Comparison of ENCODE assay signal across 7 mouse cellular contexts in the genomic region with DNA sequence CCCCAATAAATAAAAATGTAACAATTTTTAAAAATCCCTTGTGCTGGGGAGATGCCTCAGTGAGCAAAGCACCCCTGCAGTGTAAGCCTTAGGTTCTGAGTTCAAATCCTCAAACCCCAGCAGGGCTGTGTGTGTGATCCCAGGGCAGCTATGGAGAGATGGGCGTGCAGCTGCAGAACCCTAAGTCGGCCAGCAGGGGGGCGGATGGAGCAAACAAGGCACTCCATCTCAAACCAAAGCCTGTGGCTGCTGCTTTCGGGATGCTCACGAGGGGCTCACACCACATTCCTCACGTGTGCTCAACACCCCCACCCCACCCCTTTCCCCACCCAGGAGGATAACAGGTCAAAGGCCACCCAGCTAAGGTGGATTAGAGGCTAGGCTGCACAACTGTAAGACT. TPM values are rescaled to one million over a fixed set of nuclear protein-coding genes. Genes with fewer than 3 reads are reported as not detected.
DNase-seq lines count a peak whose midpoint lies in the region; ATAC-seq and TF ChIP-seq lines count a peak whose summit lies in the region.

No protein-coding gene starts in this region.

- H3K27ac ChIP-seq in gastrocnemius, adult 2 months, result peak overlapping the region; percentile 69
- no peak overlapping the region for H3K27ac ChIP-seq in liver, embryonic 14.5 days
- no peak overlapping the region for H3K27ac ChIP-seq in neural tube, embryonic 15.5 days (replicated peaks)

- H3K27me3 ChIP-seq in G1E (ENCODE audit: insufficient read depth, low read length), result peaks cover 27% of the 10 kb centered on the region
- no peaks in the 10 kb centered on the region for H3K27me3 ChIP-seq in liver, embryonic 14.5 days (ENCODE audit: control insufficient read depth, insufficient read depth, low read length)
- H3K27me3 ChIP-seq in neural tube, embryonic 15.5 days (replicated peaks), result no peaks in the 10 kb centered on the region

- H3K9ac ChIP-seq in liver, embryonic 14.5 days (replicated peaks), result no peak overlapping the region
- H3K9ac ChIP-seq in neural tube, embryonic 15.5 days (replicated peaks), result no peak overlapping the region

- H3K36me3 ChIP-seq in G1E (replicated peaks), result no peaks in the 10 kb centered on the region
- no peaks in the 10 kb centered on the region for H3K36me3 ChIP-seq in liver, embryonic 14.5 days (replicated peaks; ENCODE audit: control insufficient read depth, insufficient read depth, low read depth)
- no peaks in the 10 kb centered on the region for H3K36me3 ChIP-seq in neural tube, embryonic 15.5 days

- no peak overlapping the region for H3K4me2 ChIP-seq in liver, embryonic 14.5 days (ENCODE audit: low read depth)
- no peak overlapping the region for H3K4me2 ChIP-seq in neural tube, embryonic 15.5 days

- peak; percentile 34 for ATAC-seq in G1E (ENCODE audit: extremely low read depth, insufficient number of reproducible peaks, low FRiP score, poor library complexity, severe bottlenecking)
- 0 out of 2 replicates have a peak, but pooled peaks have one; percentile 35 for ATAC-seq in liver, embryonic 14.5 days (ENCODE audit: insufficient read depth)
- peak; percentile 58; the same call in 1 of the 2 replicates for ATAC-seq in neural tube, embryonic 15.5 days (ENCODE audit: low FRiP score)

- peak; percentile 62 for TF ChIP-seq CTCF in G1E (IDR thresholded peaks at IDR 0.05; ENCODE audit: low read depth, low read length)
- peak; percentile 80 for TF ChIP-seq CTCF in gastrocnemius, adult 2 months (IDR thresholded peaks at IDR 0.05)
- peak; percentile 89 for TF ChIP-seq CTCF in liver, embryonic 14.5 days (IDR thresholded peaks at IDR 0.05; ENCODE audit: low read depth)

- H3K9me3 ChIP-seq in G1E (replicated peaks), result no peaks in the 10 kb centered on the region
- no peaks in the 10 kb centered on the region for H3K9me3 ChIP-seq in liver, embryonic 14.5 days (ENCODE audit: control insufficient read depth, low read length)
- H3K9me3 ChIP-seq in neural tube, embryonic 15.5 days (replicated peaks), result no peaks in the 10 kb centered on the region

- 14% methylated on average over 6 of the region's 6 CpGs for WGBS in liver, embryonic 14.5 days (ENCODE audit: insufficient replicate concordance)
- WGBS in neural tube, embryonic 15.5 days, result 8% methylated on average over 6 of the region's 6 CpGs

- no peak overlapping the region for H3K4me3 ChIP-seq in G1E (ENCODE audit: low read depth, low read length)
- H3K4me3 ChIP-seq in gastrocnemius, adult 2 months, result peak overlapping the region; percentile 19; the same call in 1 of the 2 replicates
- no peak overlapping the region for H3K4me3 ChIP-seq in liver, embryonic 14.5 days (ENCODE audit: insufficient read depth in 1 of 2, low read depth in 2 of 2, low read length in 2 of 2)
- no peak overlapping the region for H3K4me3 ChIP-seq in neural tube, embryonic 15.5 days (replicated peaks)

- TF ChIP-seq EP300 in liver, embryonic 14.5 days (IDR thresholded peaks at IDR 0.05; ENCODE audit: low read depth), result no peak

- H3K4me1 ChIP-seq in G1E (ENCODE audit: insufficient read depth, low read depth, low read length), result peaks cover 3% of the 10 kb centered on the region
- H3K4me1 ChIP-seq in liver, embryonic 14.5 days (replicated peaks; ENCODE audit: control insufficient read depth in 2 of 2, insufficient read depth in 2 of 2, low read length in 1 of 2), result no peaks in the 10 kb centered on the region
- H3K4me1 ChIP-seq in neural tube, embryonic 15.5 days, result peaks cover 17% of the 10 kb centered on the region

- peak; percentile 64 to 65 for DNase-seq in B cell, adult 2 months
- DNase-seq in G1E (ENCODE audit: low spot score), result peak; percentile 50
- peak; percentile 69 to 80 for DNase-seq in cerebellum, postnatal 14 days
- peak; percentile 73 for DNase-seq in gastrocnemius, adult 2 months
- peak; percentile 60 for DNase-seq in kidney, adult 9 months
- DNase-seq in liver, embryonic 14.5 days (ENCODE audit: low read depth in 3 of 3, low spot score in 3 of 3), result no peak

- intact Hi-C loops in gastrocnemius, adult 2 months (cut with DNase I), result loop anchor here (2.0 kb wide), 1 partner anchor 18 kb away; no protein-coding TSS in a partner anchor

RNA-seq across cellular contexts. Expression of gene Kank2, which starts 11.6 kb away (rescaled TPM):
- total RNA-seq in G1E (2014; fragmentation: Nextera tagmentation) (not detected in 2 replicates), G1E (2017) (under 0.01 TPM in 2 replicates)
- polyA plus RNA-seq in G1E (2012), result not detected in 2 replicates
- 10 to 100 TPM; 11.5 to 16.6 TPM for total RNA-seq in gastrocnemius, adult 2 months (2021)
- polyA plus RNA-seq in liver, embryonic 14.5 days (2012; rRNA removed), result 3.9 and 4.2 TPM in 2 replicates
- polyA plus RNA-seq in liver, embryonic 14.5 days (2014; fragmentation: Nextera tagmentation; extraction: Ambion mirVana), result 1.2 and 1.4 TPM in 2 replicates
- 4.9 and 7.4 TPM in 2 replicates for polyA plus RNA-seq in neural tube, embryonic 15.5 days (2015; fragmentation: Nextera tagmentation; extraction: Ambion mirVana)

RNA-seq across cellular contexts. Expression of gene Spc24, which starts 26.8 kb away (rescaled TPM):
- total RNA-seq in G1E (2014; fragmentation: Nextera tagmentation) (49.8 and 61.5 TPM in 2 replicates), G1E (2017) (91.2 and 126 TPM in 2 replicates)
- polyA plus RNA-seq in G1E (2012), result 116 and 128 TPM in 2 replicates
- under 1 TPM; 0.50 to 0.89 TPM for total RNA-seq in gastrocnemius, adult 2 months (2021)
- 37.4 and 52.4 TPM in 2 replicates for polyA plus RNA-seq in liver, embryonic 14.5 days (2012; rRNA removed)
- 89.5 and 92.2 TPM in 2 replicates for polyA plus RNA-seq in liver, embryonic 14.5 days (2014; fragmentation: Nextera tagmentation; extraction: Ambion mirVana)
- 17.2 and 39.7 TPM in 2 replicates for polyA plus RNA-seq in neural tube, embryonic 15.5 days (2015; fragmentation: Nextera tagmentation; extraction: Ambion mirVana)

RNA-seq across cellular contexts. Expression of gene Angptl8, which starts 48.4 kb away (rescaled TPM):
- not detected in 2 replicates for total RNA-seq in G1E (2014; fragmentation: Nextera tagmentation)
- not detected in 2 replicates for total RNA-seq in G1E (2017)
- not detected in 2 replicates for polyA plus RNA-seq in G1E (2012)
- not detected for total RNA-seq in gastrocnemius, adult 2 months (2021)
- polyA plus RNA-seq in liver, embryonic 14.5 days (2012; rRNA removed), result 20.4 and 26.8 TPM in 2 replicates
- polyA plus RNA-seq in liver, embryonic 14.5 days (2014; fragmentation: Nextera tagmentation; extraction: Ambion mirVana), result 19.6 and 20.3 TPM in 2 replicates
- 0.42 and 1.1 TPM in 2 replicates for polyA plus RNA-seq in neural tube, embryonic 15.5 days (2015; fragmentation: Nextera tagmentation; extraction: Ambion mirVana)

Comparison
In these comparisons a context has a peak if more than half of its experiments do, and no peak if none do; other contexts are left out.
1. DNase-seq: peak in B cell, adult 2 months (2 of 2), G1E (single experiment), cerebellum, postnatal 14 days (2 of 2), gastrocnemius, adult 2 months (single experiment) and kidney, adult 9 months (single experiment); none in liver, embryonic 14.5 days (0 of 3).
2. Peak in every context shown above with its lines, with median percentiles within 50 percentile points of each other: ATAC-seq and CTCF ChIP-seq.